Comparison of ENCODE assay signal across 8 mouse cellular contexts in the genomic region with DNA sequence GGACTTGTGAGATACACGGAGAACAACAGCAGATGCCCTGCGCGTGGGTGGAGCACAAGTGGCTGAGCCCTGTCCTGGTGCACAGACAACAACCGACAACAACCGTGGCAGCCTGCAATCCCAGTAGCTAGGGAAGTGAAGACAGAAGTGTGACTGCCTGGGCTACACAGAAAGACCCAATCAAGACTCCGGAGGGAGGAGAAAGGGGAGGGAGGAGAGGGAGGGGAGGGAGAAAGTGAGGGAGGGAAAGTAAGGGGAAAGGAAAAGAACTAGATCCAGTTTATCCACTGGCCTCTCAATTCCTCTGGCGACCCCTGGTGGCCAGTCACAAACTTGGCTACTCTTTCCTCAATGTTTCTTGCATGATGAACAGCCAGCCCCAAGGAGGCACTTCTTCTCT. TPM values are rescaled to one million over a fixed set of nuclear protein-coding genes. Genes with fewer than 3 reads are reported as not detected.
DNase-seq lines count a peak whose midpoint lies in the region; ATAC-seq lines count a peak whose summit lies in the region.

No protein-coding gene starts in this region.

- no peak overlapping the region for H3K9ac ChIP-seq in hindbrain, embryonic 16.5 days (ENCODE audit: low read depth, low read length)

- H3K27me3 ChIP-seq in hindbrain, embryonic 16.5 days (replicated peaks; ENCODE audit: control insufficient read depth, insufficient read depth, low read length), result no peaks in the 10 kb centered on the region

- H3K36me3 ChIP-seq in hindbrain, embryonic 16.5 days (ENCODE audit: control insufficient read depth, insufficient read depth, low read length), result no peaks in the 10 kb centered on the region

- H3K4me3 ChIP-seq in hindbrain, embryonic 16.5 days (ENCODE audit: low read length), result no peak overlapping the region

- H3K27ac ChIP-seq in hindbrain, embryonic 16.5 days (ENCODE audit: low read depth, low read length), result no peak overlapping the region

- peak overlapping the region; percentile 35 for H3K4me2 ChIP-seq in hindbrain, embryonic 16.5 days (ENCODE audit: low read length)

- ATAC-seq in hindbrain, embryonic 16.5 days, result peak; percentile 67; the same call in 1 of the 2 replicates
- ATAC-seq in megakaryocyte, adult 5-6 weeks (ENCODE audit: poor library complexity, severe bottlenecking), result peak; percentile 63
- ATAC-seq in inflammation-experienced regulatory T-cells, adult 6 months, result no peak

- WGBS in hindbrain, embryonic 16.5 days, result 17% methylated on average over 7 of the region's 7 CpGs

- H3K4me1 ChIP-seq in hindbrain, embryonic 16.5 days (ENCODE audit: control insufficient read depth, insufficient read depth, low read depth, low read length), result no peaks in the 10 kb centered on the region; the same call in none of the 2 replicates

- H3K9me3 ChIP-seq in hindbrain, embryonic 16.5 days (ENCODE audit: control insufficient read depth, low read length), result no peaks in the 10 kb centered on the region

- DNase-seq in WW6 (ENCODE audit: low read depth, low spot score), result peak; percentile 53
- DNase-seq in cerebellum, postnatal 25 days, result peak; percentile 81 to 90
- DNase-seq in gastrocnemius, adult 18-20 months (ENCODE audit: low spot score), result peak; percentile 77
- DNase-seq in left cerebral cortex, adult 18-20 months (ENCODE audit: low spot score in 2 of 2), result peak; percentile 82
- DNase-seq in right cerebral cortex, postnatal 36 days (ENCODE audit: low spot score in 2 of 2), result peak; percentile 48 to 49

RNA-seq across cellular contexts. Expression of gene Cpvl, which starts 20.1 kb away (rescaled TPM):
- not detected for total RNA-seq in gastrocnemius, adult 18-20 months (2021)
- polyA plus RNA-seq in hindbrain, embryonic 16.5 days (2015; fragmentation: Nextera tagmentation; extraction: Ambion mirVana), result 0.24 TPM in 1 of 2 replicates, not detected in the other
- not detected for total RNA-seq in left cerebral cortex, adult 18-20 months (2021)
- not detected in 2 replicates for total RNA-seq in megakaryocyte, adult 5-6 weeks (2015)
- total RNA-seq in megakaryocyte, adult 5-6 weeks (2017), result not detected in 2 replicates
- polyA plus RNA-seq in inflammation-experienced regulatory T-cells, adult 6 months (2017; shearing (Covaris generic)), result not detected
